Mouse (Mus musculus) megakaryocyte, adult 5-6 weeks (primary cell): ENCODE results near the gene Ccdc170. TPM values are rescaled to one million over a fixed set of nuclear protein-coding genes. Genes with fewer than 3 reads are reported as not detected.
A peak's percentile ranks its signal among the peaks of the same experiment; 100 is the strongest.

Source experiments
- ATAC-seq: 2 replicates; pipeline ENCODE4 v1.8.0; 2016; ENCODE audit warnings: mild to moderate bottlenecking, inconsistent platforms; ENCODE audit not compliant: poor library complexity, severe bottlenecking
- total RNA-seq, 2 experiments: library from RNA; stranded (forward) in 1 of 2; stranded (reverse) in 1 of 2; fragments of 153-499, 151-499 nt in 1 of 2; fragments of 221-1000, 200-1000 nt in 1 of 2; gene quantifications; 2 replicates each; pipeline versions ENCODE4 v1.2.3 to v1.2.4; 2015 to 2017

The Ccdc170 gene
- total RNA-seq, 2 experiments from 2014 or later = 0.22 TPM; not detected in 1

GRCm38 (mm10) chr10:4598916-4599315, 116.6 kb downstream of the Ccdc170 start:
- ATAC-seq = no peak

DNA sequence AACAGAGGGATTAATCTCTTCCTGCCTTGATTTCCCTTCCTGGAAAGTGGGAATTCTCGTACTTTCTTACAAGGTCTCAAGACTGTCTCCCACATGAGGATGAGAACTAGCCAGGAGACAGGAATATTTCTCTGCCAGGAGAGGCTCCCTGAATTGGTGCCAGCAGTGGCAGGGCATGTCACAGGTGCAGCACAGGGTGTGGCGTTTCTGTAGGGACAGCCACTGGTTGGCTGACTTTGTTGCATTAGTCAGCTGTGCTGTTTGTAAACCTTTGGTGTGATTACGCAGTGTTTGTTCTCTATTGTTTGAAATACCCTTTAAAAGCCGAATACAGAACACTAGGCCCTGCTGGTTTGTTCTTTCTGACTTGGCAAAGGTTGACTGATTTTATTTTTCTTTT, 117.3 kb downstream of the Ccdc170 start:
- no peak for ATAC-seq

DNA sequence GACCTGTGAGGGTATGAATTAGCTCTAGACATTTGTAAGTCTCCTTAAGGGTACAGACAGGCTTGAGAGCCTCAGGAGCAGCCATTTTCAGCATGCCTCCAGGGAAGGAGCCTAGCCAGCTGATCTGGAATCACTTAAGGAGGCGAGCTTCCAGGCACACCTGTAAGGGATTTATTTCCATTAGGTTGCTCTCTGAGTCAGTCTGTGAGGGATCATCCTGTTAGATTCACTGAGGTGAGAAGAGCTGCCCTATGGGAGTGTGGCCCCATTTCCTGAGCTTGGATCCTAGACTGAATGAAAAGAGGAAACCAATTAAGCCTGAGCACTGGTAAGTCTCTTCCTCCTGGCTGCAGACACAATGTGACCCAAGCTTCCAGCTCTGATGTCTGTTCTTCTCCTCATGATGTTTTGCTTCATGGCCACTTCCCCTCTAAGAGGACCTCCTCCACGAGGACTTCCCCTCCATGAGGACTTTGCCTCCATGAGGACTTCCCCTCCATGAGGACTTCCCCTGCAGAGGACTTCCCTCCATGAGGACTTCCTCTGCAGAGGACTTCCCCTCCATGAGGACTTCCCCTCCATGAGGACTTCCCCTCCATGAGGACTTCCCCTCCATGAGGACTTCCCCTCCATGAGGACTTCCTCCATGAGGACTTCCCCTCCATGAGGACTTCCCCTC, 118.6 kb downstream of the Ccdc170 start:
- peak; percentile 58 for ATAC-seq

DNA sequence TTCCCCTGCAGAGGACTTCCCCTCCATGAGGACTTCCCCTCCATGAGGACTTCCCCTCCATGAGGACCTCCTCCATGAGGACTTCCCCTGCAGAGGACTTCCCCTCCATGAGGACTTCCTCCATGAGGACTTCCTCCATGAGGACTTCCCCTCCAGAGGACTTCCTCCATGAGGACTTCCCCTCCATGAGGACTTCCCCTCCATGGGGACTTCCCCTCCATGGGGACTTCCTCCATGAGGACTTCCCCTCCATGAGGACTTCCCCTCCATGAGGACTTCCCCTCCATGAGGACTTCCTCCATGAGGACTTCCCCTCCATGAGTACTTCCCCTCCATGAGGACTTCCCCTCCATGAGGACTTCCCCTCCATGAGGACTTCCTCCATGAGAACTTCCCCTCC, 119.3 kb downstream of the Ccdc170 start:
- ATAC-seq = peak; percentile 55

GRCm38 (mm10) chr10:4602466-4602865, 120.2 kb downstream of the Ccdc170 start:
- no peak for ATAC-seq

DNA sequence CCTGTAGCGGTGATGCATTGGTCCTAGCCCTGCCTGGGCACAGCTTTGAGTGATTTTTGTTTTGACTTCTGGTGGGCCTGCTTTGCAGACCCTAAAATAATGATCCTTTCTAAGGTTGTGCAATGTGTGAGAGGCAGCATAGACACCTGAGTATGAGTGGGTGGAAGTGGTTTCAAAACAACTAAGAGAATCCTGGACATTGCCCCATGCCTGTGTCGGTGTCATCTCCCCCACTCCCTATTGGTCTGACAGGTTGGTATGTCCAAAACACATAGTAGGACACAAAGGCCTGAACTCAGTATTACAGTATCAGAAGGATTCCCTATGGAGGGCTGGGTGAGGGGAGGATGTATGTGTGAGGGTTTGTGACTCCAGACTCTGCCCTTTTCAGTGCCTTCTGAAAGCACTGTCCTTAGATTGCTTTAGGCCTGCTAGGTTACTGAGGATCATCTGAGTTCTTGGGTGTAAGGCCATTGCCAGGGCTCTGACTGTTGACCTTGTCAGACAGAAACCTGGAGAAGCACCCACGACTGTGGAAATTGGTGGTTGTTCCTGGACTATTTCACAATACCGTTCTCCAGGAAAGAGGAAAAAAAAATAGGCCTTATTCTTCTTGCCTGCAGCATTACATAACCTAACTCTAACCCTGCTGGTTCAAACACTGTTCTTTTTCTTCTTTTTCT, 122.4 kb downstream of the Ccdc170 start:
- ATAC-seq = no peak

DNA sequence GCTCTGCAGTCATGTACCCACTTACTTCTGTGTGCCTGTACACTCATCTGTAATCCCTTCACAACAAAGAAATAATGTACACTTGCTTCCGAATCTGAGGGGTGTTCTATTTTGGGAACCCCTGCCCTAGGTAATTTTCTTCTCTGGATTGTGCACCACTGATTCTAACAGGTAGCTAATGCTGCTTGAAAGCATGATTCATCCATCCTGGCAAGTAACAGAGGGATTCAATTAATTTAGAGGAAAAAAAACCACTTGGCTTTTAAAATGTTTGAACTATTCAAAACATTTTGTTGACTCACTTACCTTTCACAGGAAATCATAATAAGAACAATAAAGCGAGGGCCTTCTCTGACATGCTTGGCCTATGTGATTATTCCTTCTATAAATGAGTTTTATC, 127.9 kb downstream of the Ccdc170 start:
- no peak for ATAC-seq

GRCm38 (mm10) chr10:4611386-4612155, 129.3 kb downstream of the Ccdc170 start, which contains the start of gene Esr1:
Gene Esr1, plus strand, starts transcription at chr10:4611593.
- peak; percentile 43 for ATAC-seq

Other genes with a start within 250 kb of the Ccdc170 start
- gene Akap12, start 216.1 kb upstream of the Ccdc170 start, total RNA-seq (2015) = 0.02 and 0.18 TPM in 2 replicates
- gene Akap12, start 216.1 kb upstream of the Ccdc170 start, total RNA-seq (2017) = 0.07 and 0.41 TPM in 2 replicates
- 12.8 and 14.2 TPM in 2 replicates for gene Zbtb2, start 94.4 kb upstream of the Ccdc170 start, total RNA-seq (2015)
- 10.8 and 12.2 TPM in 2 replicates for gene Zbtb2, start 94.4 kb upstream of the Ccdc170 start, total RNA-seq (2017)
- gene Rmnd1, start 50.1 kb upstream of the Ccdc170 start, total RNA-seq (2015) = 35.0 and 40.7 TPM in 2 replicates
- gene Rmnd1, start 50.1 kb upstream of the Ccdc170 start, total RNA-seq (2017) = 21.1 and 29.5 TPM in 2 replicates
- 20.8 and 26.4 TPM in 2 replicates for gene Armt1, start 50.0 kb upstream of the Ccdc170 start, total RNA-seq (2015)
- 24.4 and 27.4 TPM in 2 replicates for gene Armt1, start 50.0 kb upstream of the Ccdc170 start, total RNA-seq (2017)
- gene Esr1, start 129.1 kb downstream of the Ccdc170 start, total RNA-seq (2015) = 3.9 and 4.0 TPM in 2 replicates
- 2.4 and 3.3 TPM in 2 replicates for gene Esr1, start 129.1 kb downstream of the Ccdc170 start, total RNA-seq (2017)